Mouse (Mus musculus) forebrain, embryonic 12.5 days (tissue): ENCODE results near the gene Fam205a2. TPM values are rescaled to one million over a fixed set of nuclear protein-coding genes. Genes with fewer than 3 reads are reported as not detected.
"Not testable (repeated sequence)": the region's sequence is repeated elsewhere in the genome, so short reads cannot be mapped to it uniquely, and the experiment has no call there.

Experiments
- ATAC-seq: fragments of 200-750 bp; cut with Nextera tagmentation; 2 replicates; pipeline ENCODE4 v1.8.0; 2017; ENCODE audit warnings: moderate TSS enrichment; ENCODE audit not compliant: low FRiP score
- H3K27ac ChIP-seq: fragments of 300-500 bp; sonication (generic); 2 replicates; pipeline ENCODE4 v1.5.1; 2016; ENCODE audit warnings: mild to moderate bottlenecking
- H3K27me3 ChIP-seq: fragments of 300-500 bp; sonication (generic); 2 replicates; pipeline ENCODE4 v1.6.1; 2016; ENCODE audit warnings: mild to moderate bottlenecking
- H3K36me3 ChIP-seq: fragments of 300-500 bp; sonication (generic); replicated peaks from 2 replicates; pipeline ENCODE4 v1.6.1; 2016; ENCODE audit warnings: mild to moderate bottlenecking
- H3K4me1 ChIP-seq: fragments of 300-500 bp; sonication (generic); 2 replicates; pipeline ENCODE4 v1.6.1; 2016
- H3K4me2 ChIP-seq: fragments of 300-500 bp; sonication (generic); 2 replicates; pipeline ENCODE4 v1.6.1; 2016; ENCODE audit warnings: mild to moderate bottlenecking, moderate library complexity
- H3K4me3 ChIP-seq: fragments of 300-500 bp; sonication (generic); replicated peaks from 2 replicates; pipeline ENCODE4 v1.5.1; 2016; ENCODE audit warnings: mild to moderate bottlenecking
- H3K9ac ChIP-seq: fragments of 300-500 bp; sonication (generic); 2 replicates; pipeline ENCODE4 v1.6.1; 2016; ENCODE audit warnings: mild to moderate bottlenecking
- H3K9me3 ChIP-seq: fragments of 300-500 bp; sonication (generic); 2 replicates; pipeline ENCODE4 v1.6.1; 2016
- WGBS: fragments of 180-500 bp; shearing (Covaris S2); methylation state at CpG from one replicate; pipeline ENCODE4 v1.1.7; 2016; 5-methylcytosine and 5-hydroxymethylcytosine counted together
- polyA plus RNA-seq: library from polyadenylated mRNA; unstranded; fragments of >200 nt; fragmentation: Nextera tagmentation; extraction: Ambion mirVana; gene quantifications from 2 replicates; pipeline ENCODE4 v1.2.1, GENCODE M21; 2016

Gene Fam205a2
- 0.08 and 0.10 TPM in 2 replicates for polyA plus RNA-seq

DNA sequence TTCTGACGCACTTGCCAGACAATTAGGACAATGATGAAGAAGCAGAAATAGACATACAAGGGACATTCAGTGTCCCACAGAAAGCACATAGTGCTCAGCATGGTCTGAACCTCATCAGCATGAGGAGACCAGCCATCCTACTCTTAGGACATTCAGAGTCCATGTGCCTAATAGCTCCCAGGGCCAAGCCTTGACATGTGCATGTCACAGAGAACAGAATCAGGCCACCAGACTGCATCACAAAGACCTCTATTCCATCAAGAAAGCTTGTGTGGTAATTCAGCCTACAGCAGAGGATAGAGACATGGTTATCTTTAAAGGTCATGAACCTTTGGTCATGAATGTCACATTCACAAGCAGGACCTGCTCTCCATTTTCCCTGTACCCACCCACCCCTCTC lies at the start of gene Fam205a2:
TSS of gene Fam205a2 (minus strand) at position 101 of the 400 bp plus-strand sequence.
- H3K36me3 ChIP-seq, H3K9me3 ChIP-seq, ATAC-seq, H3K27me3 ChIP-seq, H3K27ac ChIP-seq, H3K4me2 ChIP-seq, H3K9ac ChIP-seq, H3K4me1 ChIP-seq, H3K4me3 ChIP-seq: not testable (repeated sequence)
- no CpG with 5 or more reads among the region's 1 CpGs for WGBS

Other genes with a start within 250 kb of the Fam205a2 start
- gene Gm21953, start 233.9 kb downstream of the Fam205a2 start, polyA plus RNA-seq: not detected in 2 replicates
- gene Fam205a3, start 209.8 kb downstream of the Fam205a2 start, polyA plus RNA-seq: 0.08 and 0.10 TPM in 2 replicates
- not detected in 2 replicates for gene Gm21586, start 88.8 kb downstream of the Fam205a2 start, polyA plus RNA-seq
- not detected in 2 replicates for gene Gm2163, start 61.4 kb downstream of the Fam205a2 start, polyA plus RNA-seq
- not detected in 2 replicates for gene Gm10591, start 84.0 kb upstream of the Fam205a2 start, polyA plus RNA-seq
- not detected in 2 replicates for gene Gm2564, start 101.5 kb upstream of the Fam205a2 start, polyA plus RNA-seq
- not detected in 2 replicates for gene Ccl27b, start 127.1 kb upstream of the Fam205a2 start, polyA plus RNA-seq
- gene Il11ra2, start 133.7 kb upstream of the Fam205a2 start, polyA plus RNA-seq: not detected in 2 replicates
- 0.59 and 0.86 TPM in 2 replicates for gene 4930578G10Rik, start 207.4 kb upstream of the Fam205a2 start, polyA plus RNA-seq
- not detected in 2 replicates for gene Ccl19, start 228.4 kb upstream of the Fam205a2 start, polyA plus RNA-seq
- gene Ccl21a, start 245.8 kb upstream of the Fam205a2 start, polyA plus RNA-seq: not detected in 2 replicates